Mouse (Mus musculus) urinary bladder, adult 2 months (tissue): ENCODE measurements around the gene Cd36. TPM values are rescaled to one million over a fixed set of nuclear protein-coding genes. Genes with fewer than 3 reads are reported as not detected.

Source experiments
- DNase-seq: peaks from one replicate; pipeline ENCODE4 v3.0.0; 2022; ENCODE audit warnings: low spot score
- polyA plus RNA-seq: library from polyadenylated mRNA; depleted of rRNA; stranded (reverse); fragments of >200 nt; gene quantifications from 2 replicates; pipeline ENCODE4 v1.2.3, GENCODE M21; 2012; rRNA removed

Cd36 gene
- polyA plus RNA-seq, 1 experiment = 60.4 TPM

DNA sequence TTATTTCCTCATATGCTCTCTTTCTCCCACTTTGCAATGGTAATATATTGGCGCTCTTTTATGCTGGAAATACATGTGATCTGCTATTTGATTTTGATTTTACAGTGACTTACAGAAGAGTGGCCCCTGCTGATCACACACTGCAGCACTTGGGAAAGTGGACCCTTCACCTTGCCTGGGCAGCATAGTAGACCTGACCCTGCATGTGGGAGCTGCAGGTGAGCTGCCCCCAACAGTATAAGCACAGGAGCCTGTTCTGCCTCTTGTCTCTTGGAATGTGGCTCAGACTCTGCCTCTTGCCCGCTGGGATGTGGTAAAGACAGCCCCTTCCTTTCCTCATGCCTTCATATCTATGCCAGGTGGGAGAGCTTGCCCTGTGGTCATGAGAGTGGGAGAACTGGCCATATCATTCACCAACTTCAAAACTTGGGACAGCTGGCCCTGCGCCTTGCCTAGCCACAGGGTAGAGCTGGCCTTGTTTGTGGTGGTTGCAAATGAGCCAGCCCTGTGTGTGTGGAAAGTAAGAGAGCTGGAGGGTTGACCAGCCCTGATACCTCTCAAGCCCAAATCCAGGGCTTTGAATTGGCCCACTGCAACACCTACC, 81.7 kb downstream of the Cd36 start:
- DNase-seq = no peak

DNA sequence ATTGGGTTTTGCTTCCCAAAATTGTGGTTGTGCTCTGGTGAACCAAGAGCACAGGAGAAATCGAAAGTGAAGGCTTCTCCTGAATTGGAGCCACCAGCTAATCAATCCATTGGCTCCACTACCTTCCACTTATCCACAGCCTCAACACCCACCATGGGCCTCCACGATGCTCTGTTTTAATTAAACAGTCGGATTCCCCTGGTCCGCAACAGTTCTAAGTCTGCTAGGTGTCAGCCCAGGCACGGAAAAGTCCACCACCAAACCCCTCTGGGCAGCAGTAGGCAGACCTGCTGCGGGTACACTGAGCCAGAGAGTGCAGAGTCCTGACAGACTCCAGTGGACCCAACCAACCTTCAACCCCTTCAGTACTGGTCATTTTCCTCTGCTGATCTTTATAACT, 112.0 kb downstream of the Cd36 start:
- DNase-seq = no peak

DNA sequence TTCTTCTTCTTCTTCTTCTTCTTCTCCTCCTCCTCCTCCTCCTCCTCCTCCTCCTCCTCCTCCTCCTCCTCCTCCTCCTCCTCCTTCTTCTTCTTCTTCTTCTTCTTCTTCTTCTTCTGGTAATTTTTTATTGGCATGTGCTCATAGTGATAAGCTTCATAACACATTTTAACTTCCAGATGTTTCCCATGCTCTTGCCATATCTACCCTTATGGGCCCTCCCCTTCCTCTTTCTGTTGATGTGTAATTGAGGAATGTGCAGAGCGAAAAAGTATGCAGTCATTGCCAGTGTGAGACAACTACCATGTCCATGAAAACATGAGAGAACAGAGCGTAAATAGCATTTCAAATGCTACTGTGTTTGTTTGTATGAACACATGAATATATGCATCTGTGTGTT, 118.3 kb downstream of the Cd36 start:
- no peak for DNase-seq

DNA sequence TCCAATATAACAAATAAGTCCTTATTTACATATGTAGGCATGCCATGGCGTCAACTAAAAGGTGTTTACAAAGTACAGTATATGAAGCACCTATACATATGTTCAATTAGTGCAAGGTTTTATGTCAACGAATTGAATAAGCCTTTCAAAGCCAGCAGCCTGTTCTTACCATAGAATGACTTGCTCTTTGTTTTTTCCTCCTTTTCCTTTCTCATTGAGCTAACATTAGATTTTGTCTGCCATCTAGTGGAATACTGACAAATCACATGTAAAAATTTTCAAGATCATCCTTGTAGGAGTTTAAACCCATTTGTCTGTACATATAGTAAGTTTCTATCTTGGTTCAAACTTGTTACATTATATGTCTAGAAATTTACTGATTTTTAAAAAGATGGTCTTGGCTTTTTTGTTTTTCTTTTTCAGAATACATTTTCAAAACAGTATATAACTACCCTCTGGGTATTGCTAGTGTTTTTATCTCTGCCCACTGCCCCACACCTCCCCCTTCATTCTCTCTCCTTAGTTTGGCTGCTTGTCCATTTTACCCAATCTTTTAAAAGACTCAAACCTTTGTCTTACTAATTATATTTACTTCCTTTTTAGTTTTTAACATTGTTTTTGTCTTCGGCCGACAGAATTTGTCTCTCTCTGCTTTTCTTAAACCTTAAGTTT, 122.5 kb downstream of the Cd36 start:
- DNase-seq = no peak

DNA sequence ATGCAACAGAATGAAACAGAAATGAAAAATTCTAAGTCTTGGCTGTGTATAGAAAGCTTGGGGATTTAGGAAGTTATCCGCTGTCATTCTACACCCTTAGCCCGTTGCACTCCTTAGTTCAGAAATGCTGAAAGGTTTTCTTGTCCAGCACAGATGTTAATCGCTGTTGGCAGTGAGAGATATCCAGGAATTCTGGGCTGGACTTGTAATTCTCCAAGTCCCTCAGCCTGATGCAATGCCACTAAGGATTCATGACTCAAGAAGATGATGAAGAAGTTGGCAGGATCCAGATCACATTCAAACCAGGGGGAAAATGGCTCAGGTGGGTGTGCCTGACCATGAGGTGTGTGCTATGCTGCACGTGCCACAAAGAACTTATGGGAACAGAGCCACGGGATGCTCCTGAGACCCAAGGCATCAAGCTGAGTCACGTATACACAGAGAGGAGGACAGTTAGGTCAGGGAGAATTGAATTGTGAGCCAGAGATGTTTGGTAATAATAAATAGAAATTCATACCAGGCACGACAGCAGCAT, 135.1 kb downstream of the Cd36 start:
- DNase-seq = no peak

DNA sequence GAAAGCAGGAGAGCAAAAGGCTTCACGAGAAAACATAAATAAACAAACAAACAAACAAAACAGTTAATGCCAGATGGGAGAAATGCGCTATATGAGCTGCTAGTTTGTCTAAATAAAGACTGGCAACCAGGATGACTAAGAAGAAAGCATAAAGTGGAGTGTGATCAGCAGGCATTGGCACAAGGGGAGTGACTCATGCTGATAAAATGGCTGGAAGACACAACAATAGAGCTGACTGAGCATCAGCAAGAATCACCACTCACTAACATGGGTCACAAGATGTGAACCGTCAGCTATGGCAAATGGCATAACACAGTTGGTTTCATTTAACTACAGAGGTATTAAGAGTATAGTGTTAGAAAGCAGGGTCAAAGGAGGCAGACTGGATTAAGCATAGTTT, 140.3 kb downstream of the Cd36 start:
- DNase-seq = no peak

DNA sequence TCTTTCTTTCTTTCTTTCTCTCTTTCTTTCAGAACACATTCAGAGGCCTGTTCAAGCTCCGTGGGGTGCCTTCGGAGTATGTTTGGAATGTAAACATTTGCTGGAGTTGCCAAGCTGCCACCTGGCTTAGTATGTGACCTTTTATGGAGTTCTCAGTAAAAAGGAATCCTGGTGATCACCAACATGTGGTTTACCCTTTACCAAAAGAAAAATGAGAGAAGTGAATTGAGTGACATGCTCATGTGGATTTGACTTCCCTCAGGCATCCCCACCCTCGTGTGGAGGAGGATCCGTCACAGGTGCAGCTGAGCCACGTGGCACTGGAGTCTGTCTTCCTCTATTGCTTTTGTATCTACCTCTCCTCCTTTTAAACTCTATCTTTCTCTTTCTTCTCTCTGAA, 141.5 kb downstream of the Cd36 start:
- DNase-seq = no peak

DNA sequence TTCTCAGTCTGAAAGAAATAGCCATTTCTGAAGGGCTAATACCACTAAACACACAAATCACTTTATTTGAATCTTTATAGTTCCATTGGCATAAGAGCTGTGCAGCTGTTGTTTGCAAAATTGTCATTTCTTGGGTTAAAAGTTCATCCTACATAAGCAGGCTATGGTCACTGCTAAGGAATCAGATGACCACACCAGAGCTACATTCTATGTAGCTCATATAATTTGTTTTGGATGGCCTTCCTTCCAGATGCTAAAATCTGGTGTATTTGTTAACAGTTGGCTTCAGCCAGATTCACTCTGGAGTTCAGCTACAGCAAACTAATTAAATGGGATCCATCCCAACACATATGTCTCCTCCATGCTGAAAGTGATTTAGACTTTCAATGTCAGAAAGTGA, 142.1 kb downstream of the Cd36 start:
- no peak for DNase-seq

DNA sequence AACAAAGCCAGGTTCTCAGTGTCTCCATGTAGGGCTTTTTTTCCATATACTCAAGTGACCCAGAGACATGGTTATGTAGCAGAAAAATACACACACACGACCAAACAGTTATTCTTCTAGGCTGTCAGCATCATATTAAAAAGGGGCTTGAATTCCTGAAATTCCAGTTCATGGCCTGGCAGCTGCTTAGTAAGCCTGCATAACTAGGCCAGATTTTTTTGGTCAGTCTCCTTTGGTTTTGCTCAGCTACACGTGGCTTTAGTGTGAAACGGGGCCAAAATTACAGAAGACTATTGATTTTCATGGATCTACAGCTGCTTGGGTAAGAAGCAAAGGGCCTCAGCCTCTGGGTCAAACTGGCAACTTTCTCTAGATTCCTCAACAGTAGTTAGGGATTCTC, 148.8 kb downstream of the Cd36 start:
- no peak for DNase-seq

Other genes starting within 250 kb of the Cd36 start
- not detected in 2 replicates for gene Gnat3, start 73.7 kb upstream of the Cd36 start, polyA plus RNA-seq